Mouse (Mus musculus) stomach, embryonic 16.5 days (tissue): ENCODE measurements at regions not wholly inside any gene's neighbourhood (a gene's known extent, or its start where the extent isn't known, plus 50 kb on each side); places are given as distances from the start of the nearest gene placed in this dataset.

Source experiments
- ATAC-seq: fragments of 200-750 bp; cut with Nextera tagmentation; 2 replicates; pipeline ENCODE4 v1.8.0; 2017; ENCODE audit warnings: moderate number of reproducible peaks, moderate TSS enrichment; ENCODE audit not compliant: insufficient read depth, low FRiP score
- H3K27ac ChIP-seq: fragments of 300-500 bp; sonication (generic); 2 replicates; pipeline ENCODE4 v1.5.1; 2014; ENCODE audit warnings: low read length
- H3K27me3 ChIP-seq: fragments of 300-500 bp; sonication (generic); 2 replicates; pipeline ENCODE4 v1.6.1; 2014; ENCODE audit warnings: low read length, control low read depth, mixed read lengths; ENCODE audit not compliant: control insufficient read depth, insufficient read depth
- H3K36me3 ChIP-seq: fragments of 300-500 bp; sonication (generic); 2 replicates; pipeline ENCODE4 v1.6.1; 2014; ENCODE audit warnings: low read length; ENCODE audit not compliant: control insufficient read depth, insufficient read depth
- H3K4me1 ChIP-seq: fragments of 300-500 bp; sonication (generic); 2 replicates; pipeline ENCODE4 v1.6.1; 2014; ENCODE audit warnings: low read length, control low read depth, mixed read lengths; ENCODE audit not compliant: control insufficient read depth, insufficient read depth
- H3K4me2 ChIP-seq: fragments of 300-500 bp; sonication (generic); 2 replicates; pipeline ENCODE4 v1.6.1; 2014; ENCODE audit warnings: low read depth, low read length, mixed read lengths
- H3K4me3 ChIP-seq: fragments of 300-500 bp; sonication (generic); replicated peaks from 2 replicates; pipeline ENCODE4 v1.5.1; 2014; ENCODE audit warnings: mild to moderate bottlenecking, low read length
- H3K9ac ChIP-seq: fragments of 300-500 bp; sonication (generic); 2 replicates; pipeline ENCODE4 v1.6.1; 2014; ENCODE audit warnings: low read length
- H3K9me3 ChIP-seq: fragments of 300-500 bp; sonication (generic); replicated peaks from 2 replicates; pipeline ENCODE4 v1.6.1; 2016; ENCODE audit warnings: low read length, control low read depth; ENCODE audit not compliant: control insufficient read depth
- WGBS: fragments of 180-500 bp; shearing (Covaris S2); extraction: QIAGEN DNeasy Blood & Tissue Kit; methylation state at CpG from one replicate; pipeline ENCODE4 v1.1.7; 2014; 5-methylcytosine and 5-hydroxymethylcytosine counted together

DNA sequence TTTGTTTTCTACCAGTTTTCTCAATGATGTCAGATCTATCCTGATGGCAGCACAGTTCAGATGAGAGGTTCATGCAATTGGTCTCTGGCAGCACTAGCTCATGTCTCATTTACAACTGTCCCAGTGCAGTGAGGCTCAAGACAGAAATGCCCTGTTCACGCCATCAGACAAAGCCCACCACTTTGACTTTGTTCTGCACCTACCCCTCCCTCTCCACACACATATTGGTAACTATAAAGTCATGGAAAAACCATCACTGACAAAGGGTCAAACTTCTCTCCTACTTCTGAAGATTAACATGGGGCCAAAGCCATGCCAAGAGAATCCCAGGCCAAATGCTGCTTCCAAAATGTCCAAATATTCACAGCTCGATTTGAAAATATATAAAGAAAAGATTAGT lies 302.7 kb downstream of the Slc30a10 start:
- Histone ChIP-seq H3K4me2 (no peak overlapping the region), H3K36me3 (no peaks in the 10 kb centered on the region), H3K27ac (no peak overlapping the region), H3K27me3 (no peaks in the 10 kb centered on the region), H3K9ac (no peak overlapping the region), H3K4me3 (no peak overlapping the region), H3K9me3 (no peaks in the 10 kb centered on the region), H3K4me1 (no peaks in the 10 kb centered on the region)
- no peak for ATAC-seq
- 55% methylated on average over 2 of the region's 2 CpGs for WGBS

DNA sequence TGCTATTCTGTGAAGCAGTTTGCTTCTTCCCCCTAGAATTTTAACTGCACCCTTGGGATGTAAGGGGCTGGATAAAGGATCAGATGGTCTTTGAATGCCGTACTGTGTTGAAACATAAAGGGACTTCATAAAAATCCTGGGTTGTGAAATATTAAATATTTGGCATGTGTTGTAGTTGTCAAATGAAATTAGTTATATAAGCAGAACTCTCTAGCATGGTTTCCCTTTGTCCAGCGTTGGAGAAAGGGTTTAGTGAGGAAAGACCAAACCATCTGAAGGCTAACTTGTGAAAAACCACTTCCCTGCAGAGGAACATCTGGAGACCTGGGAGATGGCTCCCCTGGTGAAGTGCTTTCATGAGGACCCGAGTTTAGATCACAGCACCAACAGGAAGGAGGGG lies 319.6 kb downstream of the Slc30a10 start:
- H3K4me3 ChIP-seq: no peak overlapping the region
- no peak for ATAC-seq
- 38% methylated on average over 3 of the region's 3 CpGs for WGBS

DNA sequence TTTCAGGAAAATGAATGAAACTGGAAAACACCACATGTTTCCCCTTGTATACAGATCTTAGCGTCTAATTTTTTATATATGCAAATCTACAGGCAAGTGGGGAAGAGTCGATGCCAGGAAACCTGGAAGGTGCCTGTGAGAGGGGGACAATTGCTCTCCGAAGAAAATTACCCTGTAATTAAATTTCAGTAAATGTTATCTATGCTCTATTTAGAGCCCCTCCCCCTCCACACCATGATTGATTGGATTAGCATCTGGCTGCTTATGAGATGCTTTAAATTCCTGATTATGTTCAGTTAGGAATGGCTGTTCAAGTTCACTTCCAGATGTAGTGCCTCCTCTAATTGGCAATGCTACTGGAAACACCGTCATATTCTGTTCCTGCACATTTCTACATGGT lies 325.0 kb downstream of the Slc30a10 start:
- no peaks in the 10 kb centered on the region for H3K4me1 ChIP-seq
- no peaks in the 10 kb centered on the region for H3K36me3 ChIP-seq
- H3K9me3 ChIP-seq: no peaks in the 10 kb centered on the region
- no peak overlapping the region for H3K9ac ChIP-seq
- no peak overlapping the region for H3K27ac ChIP-seq
- H3K27me3 ChIP-seq: no peaks in the 10 kb centered on the region
- no peak overlapping the region for H3K4me2 ChIP-seq
- WGBS: 66% methylated on average over 4 of the region's 4 CpGs
- ATAC-seq: no peak
- no peak overlapping the region for H3K4me3 ChIP-seq

More for the DNA sequence above, 319.6 kb downstream of the Slc30a10 start:
- Histone ChIP-seq H3K4me1 (no peaks in the 10 kb centered on the region), H3K27me3 (no peaks in the 10 kb centered on the region), H3K36me3 (no peaks in the 10 kb centered on the region), H3K4me2 (no peak overlapping the region), H3K27ac (no peak overlapping the region), H3K9me3 (no peaks in the 10 kb centered on the region), H3K9ac (no peak overlapping the region)

DNA sequence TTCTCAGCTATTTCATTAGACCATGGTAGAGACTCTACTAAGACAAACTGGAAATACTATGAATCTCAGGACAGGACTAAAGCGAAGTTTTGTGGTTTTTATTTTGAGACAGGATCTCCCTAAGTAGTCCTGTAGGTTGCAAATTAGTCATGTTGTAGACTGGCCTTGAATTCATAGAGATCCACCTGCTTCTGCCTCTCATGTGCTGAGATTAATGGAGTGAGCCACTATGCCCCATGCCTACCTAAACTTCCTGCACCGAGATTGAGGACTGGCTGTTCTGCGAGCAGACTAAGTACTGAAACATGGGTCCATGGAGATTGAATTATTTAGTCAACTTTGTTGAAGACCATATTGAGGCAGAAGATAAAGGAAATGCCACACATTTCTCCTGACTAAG lies 315.0 kb downstream of the Lyplal1 start:
- no peaks in the 10 kb centered on the region for H3K4me1 ChIP-seq
- no peak overlapping the region for H3K9ac ChIP-seq
- no peaks in the 10 kb centered on the region for H3K36me3 ChIP-seq
- H3K27ac ChIP-seq: no peak overlapping the region
- no peak for ATAC-seq
- no peak overlapping the region for H3K4me3 ChIP-seq
- H3K4me2 ChIP-seq: no peak overlapping the region
- whole genome bisulfite sequencing: 95% methylated on average over 3 of the region's 3 CpGs
- no peaks in the 10 kb centered on the region for H3K9me3 ChIP-seq
- H3K27me3 ChIP-seq: no peaks in the 10 kb centered on the region

DNA sequence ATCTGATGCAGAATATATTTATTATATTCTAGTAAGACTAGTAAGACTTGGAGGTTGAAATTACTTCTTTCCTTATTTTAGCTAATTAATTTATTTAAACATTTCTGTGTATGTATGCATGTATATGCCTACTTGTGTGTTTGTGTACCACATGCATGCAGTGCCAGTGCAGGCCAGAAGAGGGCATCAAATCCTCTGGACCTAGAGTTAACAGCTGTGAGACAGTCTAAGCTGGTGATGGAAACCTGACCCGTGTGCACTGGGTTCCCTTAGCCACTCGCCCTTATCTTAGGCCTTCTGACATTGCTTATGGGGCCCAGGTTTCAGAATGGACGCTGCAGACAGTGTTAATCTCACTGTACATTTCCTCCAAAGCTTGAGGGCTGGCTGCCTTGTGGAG lies 302.2 kb downstream of the Lyplal1 start:
- no peak overlapping the region for H3K9ac ChIP-seq
- no peak overlapping the region for H3K4me2 ChIP-seq
- H3K4me1 ChIP-seq: no peaks in the 10 kb centered on the region
- WGBS: 86% methylated on average over 3 of the region's 3 CpGs
- no peak overlapping the region for H3K27ac ChIP-seq
- H3K4me3 ChIP-seq: no peak overlapping the region
- ATAC-seq: no peak
- H3K27me3 ChIP-seq: no peaks in the 10 kb centered on the region
- H3K9me3 ChIP-seq: no peaks in the 10 kb centered on the region
- no peaks in the 10 kb centered on the region for H3K36me3 ChIP-seq

DNA sequence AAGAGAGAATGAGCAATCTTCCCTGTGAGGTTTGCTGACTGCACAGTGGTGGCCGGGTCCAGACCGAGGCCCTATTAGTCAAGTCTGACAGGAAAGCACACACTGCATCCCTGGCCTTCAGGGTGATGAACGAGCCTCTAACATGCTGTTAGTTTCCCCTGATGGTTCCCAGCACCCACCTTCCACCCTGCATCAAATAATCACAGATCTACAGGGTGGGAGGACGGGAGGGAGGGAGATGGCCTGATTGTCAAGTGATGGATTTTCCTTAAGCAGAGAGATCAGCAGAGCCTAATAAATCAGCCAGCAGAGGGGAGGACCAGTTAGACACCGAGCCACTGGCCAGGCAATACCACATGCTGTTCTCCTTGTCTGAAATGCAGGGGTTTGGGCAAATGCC lies 298.1 kb downstream of the Lyplal1 start:
- no peak overlapping the region for H3K4me3 ChIP-seq
- H3K36me3 ChIP-seq: no peaks in the 10 kb centered on the region
- no peak for ATAC-seq
- H3K9me3 ChIP-seq: no peaks in the 10 kb centered on the region
- H3K4me2 ChIP-seq: no peak overlapping the region
- H3K4me1 ChIP-seq: no peaks in the 10 kb centered on the region; the same call in 1 of the 2 replicates
- 29% methylated on average over 5 of the region's 5 CpGs for WGBS
- no peak overlapping the region for H3K9ac ChIP-seq
- H3K27me3 ChIP-seq: no peaks in the 10 kb centered on the region
- H3K27ac ChIP-seq: no peak overlapping the region

DNA sequence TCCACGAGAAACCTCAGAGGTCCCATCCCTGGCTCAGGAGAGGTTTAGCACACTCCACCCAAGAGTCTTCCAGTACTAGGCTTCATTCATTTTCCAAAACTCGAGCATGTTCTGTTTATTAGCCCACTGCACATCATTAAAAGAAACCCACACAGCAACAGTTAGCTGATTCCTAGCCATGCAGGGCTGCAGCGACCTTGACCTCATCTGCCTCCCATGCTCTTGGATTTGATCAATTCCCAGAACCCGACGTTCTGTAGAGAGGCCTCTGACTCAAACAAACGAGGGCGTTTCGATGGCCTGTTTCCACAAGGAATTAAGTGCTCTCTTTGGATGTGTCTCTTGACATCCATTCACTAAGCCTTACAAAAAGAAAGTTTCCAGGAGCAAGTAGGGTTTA lies 294.9 kb downstream of the Lyplal1 start:
- ATAC-seq: no peak
- H3K36me3 ChIP-seq: no peaks in the 10 kb centered on the region
- H3K4me1 ChIP-seq: no peaks in the 10 kb centered on the region; the same call in 1 of the 2 replicates
- no peak overlapping the region for H3K4me2 ChIP-seq
- H3K9ac ChIP-seq: no peak overlapping the region
- H3K27ac ChIP-seq: no peak overlapping the region
- H3K9me3 ChIP-seq: no peaks in the 10 kb centered on the region
- no peaks in the 10 kb centered on the region for H3K27me3 ChIP-seq
- WGBS: 44% methylated on average over 8 of the region's 8 CpGs
- H3K4me3 ChIP-seq: no peak overlapping the region

DNA sequence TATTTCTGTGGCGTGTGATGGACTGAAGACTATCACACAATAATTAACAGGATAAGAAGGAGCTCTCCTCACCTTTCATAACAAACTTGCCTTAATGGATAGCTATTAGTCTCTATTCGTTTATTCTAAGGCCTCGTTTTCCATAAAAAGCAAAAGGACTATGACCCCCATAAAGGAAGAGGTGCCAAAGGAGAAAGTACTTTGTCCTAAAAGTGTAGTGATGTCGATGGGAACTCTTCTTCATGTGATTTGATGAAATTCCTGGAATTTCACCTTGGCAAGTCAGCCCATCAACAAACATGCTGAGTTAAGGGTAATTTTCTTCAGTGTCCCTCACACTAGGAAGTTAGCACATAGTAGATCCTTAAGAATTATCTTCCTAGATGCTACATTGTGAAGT lies 293.9 kb downstream of the Lyplal1 start:
- 65% methylated on average over 4 of the region's 4 CpGs for WGBS
- no peak overlapping the region for H3K9ac ChIP-seq
- no peaks in the 10 kb centered on the region for H3K36me3 ChIP-seq
- no peak for ATAC-seq
- H3K9me3 ChIP-seq: no peaks in the 10 kb centered on the region
- no peak overlapping the region for H3K27ac ChIP-seq
- no peaks in the 10 kb centered on the region; the same call in 1 of the 2 replicates for H3K4me1 ChIP-seq
- no peak overlapping the region for H3K4me3 ChIP-seq
- H3K4me2 ChIP-seq: no peak overlapping the region
- H3K27me3 ChIP-seq: no peaks in the 10 kb centered on the region

DNA sequence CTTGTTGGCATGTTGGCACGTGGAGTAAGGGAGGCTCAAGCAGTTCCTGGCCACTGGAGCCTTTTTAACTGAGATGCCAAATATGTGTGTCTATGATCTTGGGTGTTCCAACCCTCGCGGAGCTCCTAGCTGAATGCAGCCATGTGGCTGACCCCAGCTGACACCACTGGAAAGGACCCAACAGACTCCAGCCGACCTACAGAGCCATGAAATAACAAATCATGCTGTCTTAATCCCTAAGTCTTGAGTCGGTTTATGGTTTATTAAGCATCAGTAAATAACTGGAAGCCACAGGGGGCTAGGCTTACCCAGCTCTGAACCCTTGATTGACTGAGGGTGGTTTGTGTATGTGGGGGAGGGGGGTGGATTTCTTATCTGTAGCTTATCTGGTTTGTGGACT lies 293.2 kb downstream of the Lyplal1 start:
- Histone ChIP-seq H3K27ac (no peak overlapping the region), H3K4me3 (no peak overlapping the region), H3K4me2 (no peak overlapping the region), H3K36me3 (no peaks in the 10 kb centered on the region), H3K4me1 (no peaks in the 10 kb centered on the region; the same call in 1 of the 2 replicates), H3K9me3 (no peaks in the 10 kb centered on the region), H3K9ac (no peak overlapping the region), H3K27me3 (no peaks in the 10 kb centered on the region)
- ATAC-seq: no peak; the same call in 1 of the 2 replicates
- WGBS: 28% methylated on average over 5 of the region's 5 CpGs

DNA sequence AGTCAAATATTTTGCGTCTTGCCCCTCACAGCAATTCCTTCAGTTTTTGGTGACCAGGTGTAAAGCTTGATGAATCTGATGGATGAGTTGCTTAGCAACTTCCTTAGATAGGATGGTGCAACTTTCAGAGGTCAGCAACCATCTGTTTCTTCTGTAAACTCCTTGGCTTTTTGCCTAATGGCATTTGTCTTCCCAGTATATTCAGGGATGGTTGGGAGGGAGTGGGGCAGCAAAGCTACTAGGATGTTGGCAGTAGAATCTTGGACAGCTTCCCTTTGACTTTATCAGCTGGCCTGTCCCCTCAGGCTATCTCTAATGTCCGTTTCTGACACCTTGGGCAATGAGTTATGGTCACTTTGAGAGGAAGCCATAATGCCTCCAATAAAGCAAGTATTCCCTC lies 289.1 kb downstream of the Lyplal1 start:
- no peak for ATAC-seq
- 49% methylated on average over 2 of the region's 2 CpGs for WGBS

More for the DNA sequence above, 289.1 kb downstream of the Lyplal1 start:
- Histone ChIP-seq H3K36me3 (no peaks in the 10 kb centered on the region), H3K27ac (no peak overlapping the region), H3K27me3 (no peaks in the 10 kb centered on the region), H3K4me2 (no peak overlapping the region), H3K9me3 (no peaks in the 10 kb centered on the region), H3K4me1 (no peaks in the 10 kb centered on the region; the same call in 1 of the 2 replicates), H3K4me3 (no peak overlapping the region), H3K9ac (no peak overlapping the region)
